Mouse (Mus musculus) MEL (cell line): ENCODE results near the gene Nme6.

ENCODE experiments used
- CTCF ChIP-seq, 3 experiments: IDR thresholded peaks in 2 of 3; conservative IDR thresholded peaks in 1 of 3; 2 replicates each; pipeline ENCODE4 v1.5.1; 2011 to 2012; ENCODE audit warnings: low read length in 3 of 3, low read depth in 2 of 3, mild to moderate bottlenecking in 2 of 3, improper control_type of control experiment in 1 of 3, inconsistent platforms in 1 of 3, mixed read lengths in 1 of 3, moderate library complexity in 1 of 3; ENCODE audit not compliant: control insufficient read depth in 1 of 3, insufficient read depth in 1 of 3, poor library complexity in 1 of 3, severe bottlenecking in 1 of 3
- E2F4 ChIP-seq: IDR thresholded peaks from 2 replicates; pipeline ENCODE4 v1.6.1; 2011; ENCODE audit warnings: low read depth, low read length, improper control_type of control experiment, borderline replicate concordance
- ETS1 ChIP-seq: IDR thresholded peaks from 2 replicates; pipeline ENCODE4 v1.6.1; 2012; ENCODE audit warnings: low read depth, mild to moderate bottlenecking, inconsistent platforms, low read length, improper control_type of control experiment, moderate library complexity
- MAX ChIP-seq: IDR thresholded peaks from 2 replicates; pipeline ENCODE4 v1.6.1; 2011; ENCODE audit warnings: low read length, improper control_type of control experiment
- NELFE ChIP-seq: IDR thresholded peaks from 2 replicates; pipeline ENCODE4 v1.6.1; 2011; ENCODE audit warnings: low read depth, low read length, improper control_type of control experiment
- NRF1 ChIP-seq: IDR thresholded peaks from 2 replicates; pipeline ENCODE4 v1.6.1; 2014; ENCODE audit warnings: low read depth, mild to moderate bottlenecking, inconsistent platforms, low read length, improper control_type of control experiment, moderate library complexity; ENCODE audit not compliant: poor library complexity, insufficient read depth, severe bottlenecking
- POLR2A ChIP-seq, 2 experiments: IDR thresholded peaks; 2 replicates each; pipeline ENCODE4 v1.6.1; 2011 to 2012; ENCODE audit warnings: low read length in 2 of 2, mild to moderate bottlenecking in 2 of 2, control low read depth in 1 of 2, improper control_type of control experiment in 1 of 2, low read depth in 1 of 2, moderate library complexity in 1 of 2; ENCODE audit not compliant: control insufficient read depth in 1 of 2, insufficient read depth in 1 of 2, poor library complexity in 1 of 2
- SMC3 ChIP-seq: IDR thresholded peaks from 2 replicates; pipeline ENCODE4 v1.6.1; 2011; ENCODE audit warnings: low read depth, low read length, improper control_type of control experiment

DNA sequence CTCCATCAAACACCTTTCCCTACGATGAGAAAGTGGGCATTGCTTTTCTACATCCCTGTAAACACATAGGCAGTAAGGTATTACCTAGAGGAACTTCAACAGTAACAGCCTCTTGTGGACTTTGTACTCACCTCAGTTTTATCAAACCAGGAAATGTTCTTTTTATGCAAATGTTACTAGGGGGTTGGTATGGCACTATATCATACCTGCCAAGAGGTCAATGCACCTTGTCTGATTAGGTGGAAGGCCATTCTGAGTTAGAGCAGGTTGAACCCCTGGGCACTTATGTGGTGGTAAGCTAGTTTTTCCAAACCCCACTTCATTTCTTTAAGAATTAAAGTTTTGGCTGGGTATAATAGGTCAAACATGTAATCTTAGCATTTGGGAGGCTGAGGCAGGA is 46.8 kb downstream of the Nme6 start:
- TF ChIP-seq SMC3 (no peak), NRF1 (no peak), MAX (no peak), CTCF (IDR thresholded peaks at IDR 0.05 in 2 of 3, conservative IDR thresholded peaks at IDR 0.05 in 1 of 3; ENCODE audit: control insufficient read depth in 1 of 3, insufficient read depth in 1 of 3, low read depth in 2 of 3, low read length in 3 of 3, poor library complexity in 1 of 3, severe bottlenecking in 1 of 3) (no peak), POLR2A (IDR thresholded peaks at IDR 0.05; ENCODE audit: control insufficient read depth in 1 of 2, insufficient read depth in 1 of 2, low read depth in 1 of 2, low read length in 2 of 2, poor library complexity in 1 of 2) (no peak), E2F4 (no peak), ETS1 (no peak), NELFE (no peak)
